Mouse (Mus musculus) olfactory bulb, adult 2 months (tissue): ENCODE measurements around the gene Osbpl7. TPM values are rescaled to one million over a fixed set of nuclear protein-coding genes. Genes with fewer than 3 reads are reported as not detected.

Experiments
- H3K27ac ChIP-seq: fragments of 200-500 bp; 2 replicates; pipeline ENCODE4 v1.5.1; 2012; ENCODE audit warnings: low read depth, low read length; ENCODE audit not compliant: insufficient read depth
- H3K4me1 ChIP-seq: fragments of 200-500 bp; 2 replicates; pipeline ENCODE4 v1.6.1; 2012; ENCODE audit warnings: low read length; ENCODE audit not compliant: control insufficient read depth, insufficient read depth
- H3K4me3 ChIP-seq: fragments of 200-500 bp; 2 replicates; pipeline ENCODE4 v1.5.1; 2012; ENCODE audit warnings: mild to moderate bottlenecking, low read depth, low read length, moderate library complexity; ENCODE audit not compliant: insufficient read depth
- CTCF ChIP-seq: fragments of 200-500 bp; IDR thresholded peaks from 2 replicates; pipeline ENCODE4 v1.5.1; 2012; ENCODE audit warnings: low read depth, mild to moderate bottlenecking, low read length, moderate library complexity; ENCODE audit not compliant: insufficient read depth
- POLR2A ChIP-seq: fragments of 200-500 bp; IDR thresholded peaks from 2 replicates; pipeline ENCODE4 v1.6.1; 2012; ENCODE audit warnings: mild to moderate bottlenecking, low read depth, low read length, moderate library complexity; ENCODE audit not compliant: insufficient read depth
- WGBS: fragments of 180-500 bp; shearing (Covaris S2); methylation state at CpG from one replicate; pipeline ENCODE4 v1.1.7; 2018; 5-methylcytosine and 5-hydroxymethylcytosine counted together
- polyA plus RNA-seq: library from polyadenylated mRNA; stranded (reverse); fragments of >200 nt; gene quantifications from 2 replicates; pipeline ENCODE4 v1.2.4, GENCODE M21; 2012; ENCODE audit warnings: low replicate concordance; ENCODE audit not compliant: missing spikeins, insufficient read depth, insufficient read length

Gene Osbpl7
- polyA plus RNA-seq, 1 experiment: not detected

DNA sequence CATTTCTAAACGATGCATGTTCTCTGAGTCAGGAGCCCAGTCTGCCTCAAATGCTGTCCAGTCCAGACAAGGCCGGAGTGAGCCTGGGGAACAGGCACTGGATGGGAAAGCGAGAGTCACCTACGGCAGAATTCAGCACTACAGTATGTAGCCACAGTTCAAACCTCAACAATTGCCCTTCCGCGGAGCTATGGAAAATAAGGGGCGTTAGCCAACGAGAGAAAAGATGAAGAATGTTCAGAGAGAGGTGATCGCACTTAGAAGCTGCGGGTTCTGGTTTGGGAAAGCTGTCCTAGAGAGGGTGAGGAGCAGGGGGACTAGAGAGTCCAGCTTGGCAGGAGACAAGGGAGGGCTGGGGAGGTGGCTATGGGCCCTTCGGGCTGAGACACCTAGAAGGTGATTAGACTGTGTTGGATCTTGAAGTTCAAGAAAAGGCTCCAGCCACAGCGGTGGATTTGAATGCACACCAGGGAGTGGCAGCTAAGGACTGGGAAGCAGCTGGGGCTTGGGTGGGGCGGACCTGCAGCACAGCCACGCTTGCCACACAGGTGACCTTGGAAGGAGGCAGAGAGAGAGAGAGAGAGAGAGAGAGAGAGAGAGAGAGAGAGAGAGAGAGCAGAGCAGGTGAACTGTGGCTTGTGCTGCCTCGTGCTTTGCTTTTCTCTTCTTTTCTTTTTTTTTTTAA, 34.5 kb downstream of the Osbpl7 start:
- WGBS: 92% methylated on average over 15 of the region's 15 CpGs
- peaks cover 16% of the 10 kb centered on the region for H3K4me1 ChIP-seq
- no peak overlapping the region for H3K4me3 ChIP-seq
- TF ChIP-seq CTCF: no peak
- TF ChIP-seq POLR2A: no peak
- no peak overlapping the region for H3K27ac ChIP-seq

DNA sequence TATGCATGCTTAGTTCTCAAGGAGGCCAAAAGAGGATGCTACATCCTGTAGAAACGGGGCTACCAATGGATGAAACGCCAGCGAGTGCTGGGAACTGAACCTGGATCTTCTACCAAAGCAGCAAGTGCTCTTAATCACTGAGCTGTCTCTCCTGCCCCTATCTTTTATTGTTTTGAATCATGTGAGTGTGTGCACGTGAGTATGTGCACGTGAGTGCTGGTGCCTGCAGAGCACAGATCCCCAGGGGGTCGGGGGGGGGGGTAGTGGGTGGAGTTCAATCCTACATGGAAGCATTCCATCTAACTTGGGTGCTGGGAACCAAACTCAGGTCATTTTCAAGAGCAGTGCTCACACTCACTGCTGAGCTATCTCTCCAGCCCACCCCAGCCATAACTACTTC, 35.9 kb downstream of the Osbpl7 start:
- Histone ChIP-seq H3K4me1 (peaks cover 16% of the 10 kb centered on the region), H3K4me3 (no peak overlapping the region), H3K27ac (no peak overlapping the region)
- WGBS: 72% methylated on average over 6 of the region's 6 CpGs
- no peak for TF ChIP-seq POLR2A
- TF ChIP-seq CTCF: no peak

- WGBS: 69% methylated on average over 2 of the region's 2 CpGs
- Histone ChIP-seq H3K4me1 (peaks cover 6% of the 10 kb centered on the region; the same call in 1 of the 2 replicates), H3K27ac (no peak overlapping the region), H3K4me3 (no peak overlapping the region)
- TF ChIP-seq CTCF (no peak), POLR2A (no peak)
Observed at GRCm38 (mm10) chr11:97094600-97094999, 44.2 kb downstream of the Osbpl7 start.

DNA sequence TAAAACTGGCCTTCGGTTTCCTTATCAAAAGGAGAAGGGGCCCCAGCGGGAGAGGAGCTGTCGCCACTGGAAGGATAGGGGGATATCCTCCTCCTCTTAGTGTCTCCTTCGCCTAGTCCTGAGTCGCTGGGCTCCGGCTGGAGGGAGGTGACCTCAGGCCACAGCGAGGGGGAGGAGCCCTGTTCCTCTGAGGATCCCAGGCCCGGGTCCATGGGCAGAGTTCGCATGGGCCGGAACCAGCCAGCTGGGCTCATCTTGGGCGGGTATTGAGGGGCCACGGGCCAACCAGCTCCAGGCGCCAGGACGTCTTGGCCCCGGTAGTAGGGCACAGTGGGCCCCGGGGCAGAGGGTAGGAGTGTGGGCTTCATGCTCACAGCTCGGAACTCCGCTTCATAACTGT, 48.4 kb downstream of the Osbpl7 start:
- no peak overlapping the region for H3K4me3 ChIP-seq
- peaks cover 10% of the 10 kb centered on the region for H3K4me1 ChIP-seq
- 35% methylated on average over 18 of the region's 18 CpGs for WGBS
- TF ChIP-seq POLR2A (no peak), CTCF (no peak)
- no peak overlapping the region for H3K27ac ChIP-seq

- Histone ChIP-seq H3K4me3 (no peak overlapping the region), H3K4me1 (peaks cover 10% of the 10 kb centered on the region), H3K27ac (no peak overlapping the region)
- WGBS: 22% methylated on average over 9 of the region's 9 CpGs
- TF ChIP-seq POLR2A (no peak), CTCF (peak; percentile 60; the same call in 1 of the 2 replicates)
Observed at GRCm38 (mm10) chr11:97101722-97102121, 51.3 kb downstream of the Osbpl7 start.

DNA sequence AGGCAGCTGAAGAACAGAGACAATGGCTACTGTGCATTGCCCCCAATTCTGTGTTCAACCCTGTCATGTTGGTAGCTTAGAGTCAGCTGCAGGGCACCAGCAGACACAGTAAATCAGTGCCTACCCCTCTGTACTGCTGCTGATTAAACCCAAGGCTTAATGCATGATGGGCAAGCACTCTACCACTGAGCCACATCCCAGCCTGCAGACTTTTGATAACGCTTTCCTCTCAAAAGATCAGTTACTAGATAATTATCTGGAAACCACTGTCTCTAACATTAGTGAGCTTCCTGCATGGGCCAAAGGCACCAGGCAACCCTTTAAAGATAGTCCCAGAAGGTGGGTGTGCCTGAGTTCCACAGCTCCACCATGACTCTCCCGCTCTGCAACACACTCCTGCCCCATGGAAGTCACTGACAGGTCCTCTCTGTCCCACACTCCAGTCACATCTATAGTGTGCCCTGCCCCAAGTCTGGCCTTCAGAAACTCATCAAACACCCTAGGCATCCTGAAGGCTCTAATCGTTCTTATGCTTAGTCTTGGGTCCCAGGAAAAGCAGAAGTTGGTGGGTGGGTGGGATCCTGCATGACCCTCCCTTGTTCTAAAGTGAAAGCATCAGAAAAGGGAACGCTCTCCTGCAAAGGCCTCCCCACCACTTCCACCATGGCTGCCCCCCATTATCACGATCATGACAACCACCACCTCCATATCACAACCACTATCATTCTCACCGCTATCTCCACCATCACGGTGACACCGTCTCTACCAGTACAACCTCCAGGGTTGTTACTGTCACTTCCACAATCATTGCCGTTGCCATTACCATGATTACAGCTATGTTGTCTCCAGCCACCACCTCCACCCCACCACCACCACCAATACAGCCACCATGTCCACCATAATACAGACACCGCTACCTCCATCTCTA, 53.0 kb downstream of the Osbpl7 start:
- no peak for TF ChIP-seq CTCF
- no peak for TF ChIP-seq POLR2A
- Histone ChIP-seq H3K27ac (no peak overlapping the region), H3K4me3 (no peak overlapping the region), H3K4me1 (peaks cover 6% of the 10 kb centered on the region)
- WGBS: 95% methylated on average over 10 of the region's 10 CpGs

- TF ChIP-seq CTCF (no peak), POLR2A (no peak)
- peaks cover 7% of the 10 kb centered on the region for H3K4me1 ChIP-seq
- no peak overlapping the region for H3K27ac ChIP-seq
- 94% methylated on average over 9 of the region's 9 CpGs for whole genome bisulfite sequencing
- H3K4me3 ChIP-seq: no peak overlapping the region
Observed at GRCm38 (mm10) chr11:97104091-97104483, 53.7 kb downstream of the Osbpl7 start.

- WGBS: 24% methylated on average over 16 of the region's 16 CpGs
- TF ChIP-seq POLR2A: no peak
- TF ChIP-seq CTCF: no peak
- Histone ChIP-seq H3K4me1 (peaks cover 6% of the 10 kb centered on the region; the same call in 1 of the 2 replicates), H3K4me3 (no peak overlapping the region), H3K27ac (no peak overlapping the region)
Observed at GRCm38 (mm10) chr11:97108976-97109375, 58.5 kb downstream of the Osbpl7 start.

DNA sequence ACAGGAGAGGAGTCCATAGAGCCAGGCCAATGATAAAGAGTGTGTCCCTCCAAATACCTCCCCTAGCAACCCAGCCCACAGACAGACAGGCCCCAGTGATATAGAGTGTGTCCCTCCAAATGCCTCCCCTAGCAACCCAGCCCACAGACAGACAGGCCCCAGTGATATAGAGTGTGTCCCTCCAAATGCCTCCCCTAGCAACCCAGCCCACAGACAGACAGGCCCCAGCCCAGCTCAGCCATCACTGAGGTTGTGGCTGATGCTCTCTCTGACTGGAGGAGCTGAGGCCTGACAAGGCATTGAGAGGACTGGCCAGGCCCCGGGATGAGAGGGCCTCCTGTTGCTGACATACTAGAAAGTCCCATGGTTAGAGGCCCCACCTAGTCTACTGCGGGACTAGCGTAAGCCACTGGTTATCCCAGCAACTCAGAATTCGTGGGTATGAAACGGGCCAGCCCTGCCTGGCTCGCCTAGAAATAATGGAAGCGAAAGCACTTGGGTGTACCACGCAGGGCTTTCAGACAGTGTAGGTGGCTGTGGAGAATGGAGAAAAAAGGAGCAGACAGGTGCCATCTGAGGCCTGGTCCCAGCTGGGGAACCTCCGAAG, 62.2 kb downstream of the Osbpl7 start:
- 94% methylated on average over 9 of the region's 9 CpGs for WGBS
- Histone ChIP-seq H3K27ac (no peak overlapping the region), H3K4me1 (peaks cover 14% of the 10 kb centered on the region)

More for the DNA sequence above, 62.2 kb downstream of the Osbpl7 start:
- TF ChIP-seq CTCF (no peak), POLR2A (no peak)
- no peak overlapping the region for H3K4me3 ChIP-seq
